13 mouse cellular contexts compared by ENCODE assay signal in the genomic region with DNA sequence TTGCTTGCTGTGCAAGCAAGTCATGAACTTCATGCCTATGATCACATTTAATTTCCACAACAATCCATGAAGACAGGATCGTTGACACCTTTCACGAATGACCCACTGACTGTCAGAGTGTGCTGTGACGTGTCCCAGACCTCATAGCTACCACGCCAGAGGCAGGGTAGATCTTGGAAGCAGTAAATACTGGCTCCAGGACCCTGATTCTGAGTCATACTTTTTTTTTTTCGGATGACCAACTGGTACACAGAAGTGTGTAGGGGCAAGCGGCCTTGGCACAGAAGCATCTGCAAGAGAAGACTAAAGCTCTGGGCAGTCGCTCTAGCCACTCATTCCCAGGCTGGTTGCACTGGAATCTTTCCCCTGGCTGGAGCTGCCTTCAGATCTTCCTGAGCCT.
DNase-seq lines count a peak whose midpoint lies in the region; ATAC-seq and TF ChIP-seq lines count a peak whose summit lies in the region.
"Had no signal": no experiment of that assay in that cellular context is flagged by ENCODE, and none has a peak within 500 bp of the region (broad histone marks: within the 10 kb centered on the region; RNA-seq: fewer than 3 reads in every experiment).

No protein-coding gene starts in this region.

- H3K79me2 ChIP-seq in myocyte (ENCODE audit: control insufficient read depth, insufficient read depth) = peaks cover 70% of the 10 kb centered on the region

- H3K4me2 ChIP-seq in intestine, embryonic 14.5 days (ENCODE audit: low read length) = peak overlapping the region; percentile 63
- H3K4me2 ChIP-seq in intestine, embryonic 15.5 days (replicated peaks) = no peak overlapping the region
- H3K4me2 ChIP-seq in neural tube, embryonic 12.5 days (replicated peaks) = peak overlapping the region; percentile 84
- H3K4me2 ChIP-seq in myocyte (ENCODE audit: low read depth) = peak overlapping the region; percentile 62

- no peaks in the 10 kb centered on the region for H3K9me3 ChIP-seq in intestine, embryonic 14.5 days (ENCODE audit: control insufficient read depth, low read length)
- no peaks in the 10 kb centered on the region for H3K9me3 ChIP-seq in intestine, embryonic 15.5 days
- H3K9me3 ChIP-seq in neural tube, embryonic 12.5 days = no peaks in the 10 kb centered on the region
- H3K9me3 ChIP-seq: embryonic facial prominence, embryonic 15.5 days; hindbrain, embryonic 12.5 days had no signal

- H3K4me1 ChIP-seq in intestine, embryonic 14.5 days (replicated peaks; ENCODE audit: control insufficient read depth, insufficient read depth, low read length) = 0 out of 2 replicates have a peak, but pooled peaks cover 6% of the 10 kb centered on the region
- H3K4me1 ChIP-seq in intestine, embryonic 15.5 days (replicated peaks) = 0 out of 2 replicates have a peak, but pooled peaks cover 3% of the 10 kb centered on the region
- peaks cover 19% of the 10 kb centered on the region; the same call in 1 of the 2 replicates for H3K4me1 ChIP-seq in neural tube, embryonic 12.5 days

- H3K27ac ChIP-seq in intestine, embryonic 14.5 days (ENCODE audit: low read depth) = no peak overlapping the region
- no peak overlapping the region for H3K27ac ChIP-seq in intestine, embryonic 15.5 days
- no peak overlapping the region for H3K27ac ChIP-seq in neural tube, embryonic 12.5 days
- H3K27ac ChIP-seq: embryonic facial prominence, embryonic 15.5 days; heart, adult 2 months; hindbrain, embryonic 12.5 days had no signal

- H3K4me3 ChIP-seq in intestine, embryonic 14.5 days (ENCODE audit: low read depth, low read length) = peak overlapping the region; percentile 68; the same call in 1 of the 2 replicates
- H3K4me3 ChIP-seq in intestine, embryonic 15.5 days (replicated peaks) = no peak overlapping the region
- no peak overlapping the region for H3K4me3 ChIP-seq in neural tube, embryonic 12.5 days
- H3K4me3 ChIP-seq in myocyte = peak overlapping the region; percentile 86
- H3K4me3 ChIP-seq: heart, adult 2 months; hindbrain, embryonic 12.5 days had no signal

- peaks cover 6% of the 10 kb centered on the region; the same call in 1 of the 2 replicates for H3K36me3 ChIP-seq in intestine, embryonic 14.5 days (ENCODE audit: control insufficient read depth, insufficient read depth, low read length)
- H3K36me3 ChIP-seq in intestine, embryonic 15.5 days = no peaks in the 10 kb centered on the region
- H3K36me3 ChIP-seq in neural tube, embryonic 12.5 days = peaks cover 6% of the 10 kb centered on the region; the same call in 1 of the 2 replicates
- peaks cover 9% of the 10 kb centered on the region for H3K36me3 ChIP-seq in myocyte (ENCODE audit: control insufficient read depth, insufficient read depth)

- H3ac ChIP-seq in myocyte (ENCODE audit: control insufficient read depth, insufficient read length) = no peak overlapping the region

- DNase-seq in intestine, embryonic 14.5 days (ENCODE audit: low spot score) = no peak
- no peak for DNase-seq in neural tube, embryonic 10.5 days (ENCODE audit: extremely low spot score, low spot score)
- peak; percentile 54 for DNase-seq in adrenal gland, postnatal 25 days
- no peak for DNase-seq in frontal cortex, adult 2 months (ENCODE audit: extremely low spot score in 1 of 2, low spot score in 1 of 2)
- DNase-seq: cerebellum, adult 9-11 months; heart, adult 2 months; kidney, adult 8-10 months; thymus, postnatal 4 days had no signal

- WGBS in intestine, embryonic 14.5 days = 54% methylated on average over 7 of the region's 7 CpGs
- WGBS in intestine, embryonic 15.5 days = 64% methylated on average over 7 of the region's 7 CpGs
- 85% methylated on average over 7 of the region's 7 CpGs for WGBS in neural tube, embryonic 12.5 days

- no peak overlapping the region for H3K9ac ChIP-seq in intestine, embryonic 14.5 days (ENCODE audit: low read length)
- no peak overlapping the region for H3K9ac ChIP-seq in intestine, embryonic 15.5 days
- H3K9ac ChIP-seq in neural tube, embryonic 12.5 days = no peak overlapping the region
- H3K9ac ChIP-seq: embryonic facial prominence, embryonic 15.5 days; hindbrain, embryonic 12.5 days had no signal

- no peaks in the 10 kb centered on the region for H3K27me3 ChIP-seq in intestine, embryonic 14.5 days (replicated peaks; ENCODE audit: control insufficient read depth, insufficient read depth, low read length)
- H3K27me3 ChIP-seq in intestine, embryonic 15.5 days (replicated peaks) = no peaks in the 10 kb centered on the region
- H3K27me3 ChIP-seq in neural tube, embryonic 12.5 days (replicated peaks) = peaks cover 4% of the 10 kb centered on the region; the same call in 1 of the 2 replicates
- H3K27me3 ChIP-seq in myocyte (ENCODE audit: control insufficient read depth, insufficient read depth, insufficient read length) = no peaks in the 10 kb centered on the region
- H3K27me3 ChIP-seq: embryonic facial prominence, embryonic 15.5 days had no signal

- ATAC-seq in intestine, embryonic 14.5 days (replicated peaks; ENCODE audit: low FRiP score, low TSS enrichment, low read depth) = no peak
- ATAC-seq in intestine, embryonic 15.5 days = no peak
- no peak for ATAC-seq in neural tube, embryonic 12.5 days (ENCODE audit: low FRiP score, low read depth)

- TF ChIP-seq POLR2A in myocyte (IDR thresholded peaks at IDR 0.05; ENCODE audit: insufficient read length, low read depth) = no peak

TF ChIP-seq in myocyte, 11 proteins besides CTCF, POLR2A, EP300 and RAD21:
- TF ChIP-seq USF1 (IDR thresholded peaks at IDR 0.05; ENCODE audit: low read depth) = no peak
- no peak for TF ChIP-seq MAX (IDR thresholded peaks at IDR 0.05; ENCODE audit: low read depth)
- TF ChIP-seq REST (IDR thresholded peaks at IDR 0.05; ENCODE audit: insufficient read depth, insufficient read length) = no peak
- no peak for TF ChIP-seq MYOG (IDR thresholded peaks at IDR 0.05; ENCODE audit: control insufficient read depth in 1 of 3, insufficient read depth in 1 of 3, insufficient read length in 2 of 3, low read depth in 2 of 3)
- no peak for TF ChIP-seq POLR2AphosphoS2 (IDR thresholded peaks at IDR 0.05; ENCODE audit: insufficient read length, low read depth)
- no peak for TF ChIP-seq E2F4 (IDR thresholded peaks at IDR 0.05; ENCODE audit: insufficient read depth)
- TF ChIP-seq SRF (IDR thresholded peaks at IDR 0.05; ENCODE audit: control insufficient read depth, insufficient read length, low read depth) = no peak
- TF ChIP-seq CEBPB (IDR thresholded peaks at IDR 0.05; ENCODE audit: insufficient read depth, poor library complexity, severe bottlenecking) = no peak
- TF ChIP-seq TCF12 (IDR thresholded peaks at IDR 0.05; ENCODE audit: insufficient read depth, poor library complexity, severe bottlenecking) = no peak
- TF ChIP-seq MYOD1 (IDR thresholded peaks at IDR 0.05; ENCODE audit: control insufficient read depth in 1 of 3, insufficient read length in 2 of 3, low read depth in 2 of 3) = no peak
- no peak for TF ChIP-seq TCF3 (IDR thresholded peaks at IDR 0.05; ENCODE audit: insufficient read length, low read depth)

Comparison
In these comparisons a context has a peak if more than half of its experiments do, and no peak if none do; other contexts are left out.
1. H3K4me3 ChIP-seq: peak in intestine, embryonic 14.5 days (single experiment) and myocyte (single experiment); none in intestine, embryonic 15.5 days (single experiment) and neural tube, embryonic 12.5 days (single experiment).